ENCODE assay signal across 11 mouse cellular contexts in genomic region chr11:53635590-53636182, GRCm38 (mm10). TPM values are rescaled to one million over a fixed set of nuclear protein-coding genes. Genes with fewer than 3 reads are reported as not detected.
DNase-seq lines count a peak whose midpoint lies in the region; ATAC-seq and TF ChIP-seq lines count a peak whose summit lies in the region.
"Had no signal": no experiment of that assay in that cellular context is flagged by ENCODE, and none has a peak within 500 bp of the region (broad histone marks: within the 10 kb centered on the region; RNA-seq: fewer than 3 reads in every experiment).

No protein-coding gene starts in this region.

- peak overlapping the region; percentile 65 for H3K4me2 ChIP-seq in heart, postnatal 0 days (ENCODE audit: low read depth, low read length)
- peak overlapping the region; percentile 59 for H3K4me2 ChIP-seq in embryonic facial prominence, embryonic 11.5 days (ENCODE audit: low read depth, low read length)
- peak overlapping the region; percentile 62 for H3K4me2 ChIP-seq in hindbrain, postnatal 0 days (ENCODE audit: low read depth, low read length)
- H3K4me2 ChIP-seq in midbrain, postnatal 0 days (ENCODE audit: low read depth, low read length, poor library complexity, severe bottlenecking) = peak overlapping the region; percentile 75

- 0 out of 2 replicates have a peak, but pooled peaks cover 4% of the 10 kb centered on the region for H3K4me1 ChIP-seq in heart, postnatal 0 days (ENCODE audit: control insufficient read depth, insufficient read depth)
- peaks cover 5% of the 10 kb centered on the region; the same call in 1 of the 2 replicates for H3K4me1 ChIP-seq in embryonic facial prominence, embryonic 11.5 days (ENCODE audit: control insufficient read depth, insufficient read depth, low read length)
- H3K4me1 ChIP-seq in hindbrain, postnatal 0 days (ENCODE audit: insufficient read depth, low read length) = peaks cover 6% of the 10 kb centered on the region; the same call in 1 of the 2 replicates
- H3K4me1 ChIP-seq in midbrain, postnatal 0 days (ENCODE audit: insufficient read depth, low read length) = no peaks in the 10 kb centered on the region

- TF ChIP-seq CTCF in heart, postnatal 0 days (IDR thresholded peaks at IDR 0.05; ENCODE audit: low read depth) = no peak
- TF ChIP-seq CTCF in hindbrain, postnatal 0 days (IDR thresholded peaks at IDR 0.05; ENCODE audit: low read depth) = no peak
- no peak for TF ChIP-seq CTCF in midbrain, postnatal 0 days (IDR thresholded peaks at IDR 0.05)

- no peak for ATAC-seq in heart, postnatal 0 days (ENCODE audit: insufficient read depth, low read depth)
- ATAC-seq in embryonic facial prominence, embryonic 11.5 days (replicated peaks; ENCODE audit: insufficient number of reproducible peaks, low FRiP score, low TSS enrichment, low read depth) = no peak
- ATAC-seq in hindbrain, postnatal 0 days = no peak; the same call in 1 of the 2 replicates
- no peak for ATAC-seq in midbrain, postnatal 0 days (ENCODE audit: low FRiP score)
- ATAC-seq: Patski had no signal

- no peak for TF ChIP-seq EP300 in heart, postnatal 0 days (IDR thresholded peaks at IDR 0.05; ENCODE audit: low read depth)

- 55% methylated on average over 9 of the region's 9 CpGs for WGBS in heart, postnatal 0 days
- 38% methylated on average over 9 of the region's 9 CpGs for WGBS in embryonic facial prominence, embryonic 11.5 days
- 43% methylated on average over 9 of the region's 9 CpGs for WGBS in hindbrain, postnatal 0 days
- WGBS in midbrain, postnatal 0 days = 44% methylated on average over 9 of the region's 9 CpGs

- DNase-seq in heart, postnatal 0 days (ENCODE audit: low spot score) = no peak
- DNase-seq in heart, postnatal 36 days = no peak
- no peak for DNase-seq in embryonic facial prominence, embryonic 11.5 days (ENCODE audit: low spot score)
- DNase-seq in hindbrain, postnatal 0 days (ENCODE audit: low spot score) = no peak
- DNase-seq in midbrain, postnatal 0 days (ENCODE audit: low spot score) = no peak
- no peak for DNase-seq in left cerebral cortex, postnatal 25 days (ENCODE audit: low spot score in 2 of 2)
- no peak for DNase-seq in cerebellum, postnatal 4 days (ENCODE audit: low spot score in 2 of 2)
- DNase-seq in layer of hippocampus, adult 9-10 months (ENCODE audit: low spot score) = no peak

- intact Hi-C loops in heart, postnatal 36 days (cut with DNase I) = no loop called here
- intact Hi-C loops in left cerebral cortex, postnatal 25 days (cut with DNase I) = no loop called here

- no peak overlapping the region for H3K9ac ChIP-seq in heart, postnatal 0 days (replicated peaks; ENCODE audit: low read depth, low read length)
- peak overlapping the region; percentile 39 for H3K9ac ChIP-seq in embryonic facial prominence, embryonic 11.5 days (replicated peaks; ENCODE audit: low read length)
- 0 out of 2 replicates have a peak overlapping the region, but pooled peaks have one; percentile 17 for H3K9ac ChIP-seq in hindbrain, postnatal 0 days (replicated peaks; ENCODE audit: low read length)
- no peak overlapping the region; the same call in 1 of the 2 replicates for H3K9ac ChIP-seq in midbrain, postnatal 0 days (replicated peaks; ENCODE audit: low read length, poor library complexity, severe bottlenecking)

- no peaks in the 10 kb centered on the region for H3K9me3 ChIP-seq in heart, postnatal 0 days (replicated peaks; ENCODE audit: control insufficient read depth, low read length)
- H3K9me3 ChIP-seq in embryonic facial prominence, embryonic 11.5 days (replicated peaks; ENCODE audit: control insufficient read depth, low read length) = no peaks in the 10 kb centered on the region
- no peaks in the 10 kb centered on the region for H3K9me3 ChIP-seq in hindbrain, postnatal 0 days (ENCODE audit: low read length)
- no peaks in the 10 kb centered on the region for H3K9me3 ChIP-seq in midbrain, postnatal 0 days (ENCODE audit: low read length)

- peak overlapping the region; percentile 43 for H3K4me3 ChIP-seq in heart, postnatal 0 days (ENCODE audit: low read depth, low read length)
- H3K4me3 ChIP-seq in embryonic facial prominence, embryonic 11.5 days (ENCODE audit: low read depth, low read length) = peak overlapping the region; percentile 20
- peak overlapping the region; percentile 32 for H3K4me3 ChIP-seq in hindbrain, postnatal 0 days (ENCODE audit: low read length)
- peak overlapping the region; percentile 35 for H3K4me3 ChIP-seq in midbrain, postnatal 0 days (ENCODE audit: low read depth, low read length)

- no peaks in the 10 kb centered on the region for H3K36me3 ChIP-seq in heart, postnatal 0 days (replicated peaks; ENCODE audit: control insufficient read depth, insufficient read depth, low read length)
- H3K36me3 ChIP-seq in embryonic facial prominence, embryonic 11.5 days (replicated peaks; ENCODE audit: control insufficient read depth, insufficient read depth, low read depth, low read length) = no peaks in the 10 kb centered on the region
- no peaks in the 10 kb centered on the region for H3K36me3 ChIP-seq in hindbrain, postnatal 0 days (ENCODE audit: insufficient read depth, low read length)
- no peaks in the 10 kb centered on the region for H3K36me3 ChIP-seq in midbrain, postnatal 0 days (ENCODE audit: insufficient read depth, low read length)

- no peak overlapping the region for H3K27ac ChIP-seq in heart, postnatal 0 days (ENCODE audit: low read depth)
- H3K27ac ChIP-seq in embryonic facial prominence, embryonic 11.5 days (replicated peaks; ENCODE audit: low read depth, low read length) = no peak overlapping the region
- no peak overlapping the region for H3K27ac ChIP-seq in hindbrain, postnatal 0 days
- no peak overlapping the region for H3K27ac ChIP-seq in midbrain, postnatal 0 days (ENCODE audit: low read depth, low read length)

- H3K27me3 ChIP-seq in heart, postnatal 0 days (ENCODE audit: control insufficient read depth, insufficient read depth, low read length) = peaks cover 31% of the 10 kb centered on the region
- H3K27me3 ChIP-seq in embryonic facial prominence, embryonic 11.5 days (ENCODE audit: control insufficient read depth, insufficient read depth, low read length) = no peaks in the 10 kb centered on the region; the same call in 1 of the 2 replicates
- H3K27me3 ChIP-seq in hindbrain, postnatal 0 days (ENCODE audit: insufficient read depth, low read length) = no peaks in the 10 kb centered on the region
- peaks cover 5% of the 10 kb centered on the region; the same call in 1 of the 2 replicates for H3K27me3 ChIP-seq in midbrain, postnatal 0 days (ENCODE audit: insufficient read depth, low read length)

RNA-seq across cellular contexts. Expression of gene Il13, which starts 1.2 kb away (rescaled TPM):
- total RNA-seq in heart, postnatal 0 days (2014; rRNA removed; ENCODE audit: low replicate concordance) = not detected in 2 replicates
- not detected in 2 replicates for polyA plus RNA-seq in heart, postnatal 0 days (2015; fragmentation: Nextera tagmentation; extraction: Ambion mirVana)
- total RNA-seq in heart, postnatal 36 days (2021) = not detected
- polyA plus RNA-seq in embryonic facial prominence, embryonic 11.5 days (2014; fragmentation: Nextera tagmentation; extraction: Ambion mirVana) = not detected in 2 replicates
- total RNA-seq in hindbrain, postnatal 0 days (2014; rRNA removed) = not detected in 2 replicates
- not detected in 2 replicates for polyA plus RNA-seq in hindbrain, postnatal 0 days (2015; fragmentation: Nextera tagmentation; extraction: Ambion mirVana)
- not detected in 2 replicates for total RNA-seq in midbrain, postnatal 0 days (2014; rRNA removed)
- not detected in 2 replicates for polyA plus RNA-seq in midbrain, postnatal 0 days (2015; fragmentation: Nextera tagmentation; extraction: Ambion mirVana)
- total RNA-seq in left cerebral cortex, postnatal 25 days (2021) = not detected
- total RNA-seq: common myeloid progenitor, adult 5-6 weeks; liver, adult 2 months had no signal
- polyA plus RNA-seq: liver, adult 2 months; Patski had no signal

RNA-seq across cellular contexts. Expression of gene Il4, which starts 17.2 kb away (rescaled TPM):
- total RNA-seq in heart, postnatal 0 days (2014; rRNA removed; ENCODE audit: low replicate concordance) = not detected in 2 replicates
- 0.30 TPM in 1 of 2 replicates, not detected in the other for polyA plus RNA-seq in heart, postnatal 0 days (2015; fragmentation: Nextera tagmentation; extraction: Ambion mirVana)
- total RNA-seq in heart, postnatal 36 days (2021) = not detected
- polyA plus RNA-seq in embryonic facial prominence, embryonic 11.5 days (2014; fragmentation: Nextera tagmentation; extraction: Ambion mirVana) = 2.2 and 2.8 TPM in 2 replicates
- total RNA-seq in hindbrain, postnatal 0 days (2014; rRNA removed) = not detected in 2 replicates
- polyA plus RNA-seq in hindbrain, postnatal 0 days (2015; fragmentation: Nextera tagmentation; extraction: Ambion mirVana) = 3.8 and 3.9 TPM in 2 replicates
- total RNA-seq in midbrain, postnatal 0 days (2014; rRNA removed) = not detected in 2 replicates
- 3.9 and 4.9 TPM in 2 replicates for polyA plus RNA-seq in midbrain, postnatal 0 days (2015; fragmentation: Nextera tagmentation; extraction: Ambion mirVana)
- total RNA-seq in left cerebral cortex, postnatal 25 days (2021) = not detected
- total RNA-seq: liver, adult 2 months had no signal

Comparison
In these comparisons a context has a peak if more than half of its experiments do, and no peak if none do; other contexts are left out.
1. H3K9ac ChIP-seq: peak in embryonic facial prominence, embryonic 11.5 days (single experiment) and hindbrain, postnatal 0 days (single experiment); none in heart, postnatal 0 days (single experiment) and midbrain, postnatal 0 days (single experiment).
2. Peak in every context shown above with its lines, with median percentiles within 50 percentile points of each other: H3K4me2 ChIP-seq and H3K4me3 ChIP-seq.